Comparison of ENCODE assay signal across 25 mouse cellular contexts in genomic region chrX:6356876-6357275, GRCm38 (mm10). TPM values are rescaled to one million over a fixed set of nuclear protein-coding genes. Genes with fewer than 3 reads are reported as not detected.
DNase-seq lines count a peak whose midpoint lies in the region; TF ChIP-seq lines count a peak whose summit lies in the region.
"Had no signal": no experiment of that assay in that cellular context is flagged by ENCODE, and none has a peak within 500 bp of the region (broad histone marks: within the 10 kb centered on the region; RNA-seq: fewer than 3 reads in every experiment).

No protein-coding gene starts in this region.

- no peaks in the 10 kb centered on the region for H3K27me3 ChIP-seq in kidney, adult 2 months (replicated peaks; ENCODE audit: control insufficient read depth, insufficient read depth, low read length)
- H3K27me3 ChIP-seq: embryonic facial prominence, embryonic 12.5 days; forebrain, embryonic 12.5 days; forebrain, embryonic 15.5 days; heart, embryonic 12.5 days; heart, embryonic 15.5 days; hindbrain, embryonic 13.5 days had no signal

- peak overlapping the region; percentile 50 for H3K27ac ChIP-seq in kidney, adult 2 months (ENCODE audit: insufficient read depth, low read depth, low read length)
- H3K27ac ChIP-seq: embryonic facial prominence, embryonic 12.5 days; forebrain, embryonic 12.5 days; forebrain, embryonic 15.5 days; heart, embryonic 15.5 days; hindbrain, embryonic 10.5 days; hindbrain, embryonic 13.5 days had no signal

- H3K4me1 ChIP-seq in kidney, adult 2 months (ENCODE audit: control insufficient read depth, insufficient read depth, low read length) = 0 out of 2 replicates have a peak, but pooled peaks cover 3% of the 10 kb centered on the region
- H3K4me1 ChIP-seq: embryonic facial prominence, embryonic 12.5 days; forebrain, embryonic 12.5 days; forebrain, embryonic 15.5 days; heart, embryonic 12.5 days; heart, embryonic 15.5 days; hindbrain, embryonic 10.5 days; hindbrain, embryonic 13.5 days had no signal

- TF ChIP-seq POLR2A in kidney, adult 2 months (IDR thresholded peaks at IDR 0.05; ENCODE audit: low read depth, low read length) = no peak

- 29% methylated on average over 3 of the region's 3 CpGs for WGBS in kidney, adult 2 months

- no peak overlapping the region for H3K4me3 ChIP-seq in kidney, adult 2 months (ENCODE audit: insufficient read depth, low read depth, low read length)
- H3K4me3 ChIP-seq: embryonic facial prominence, embryonic 12.5 days; erythroblast, embryonic 14.5 days; forebrain, embryonic 12.5 days; forebrain, embryonic 15.5 days; heart, embryonic 12.5 days; heart, embryonic 15.5 days; hindbrain, embryonic 10.5 days; hindbrain, embryonic 13.5 days had no signal

- no peaks in the 10 kb centered on the region for H3K36me3 ChIP-seq in kidney, adult 2 months (ENCODE audit: control insufficient read depth, insufficient read depth, low read length)
- H3K36me3 ChIP-seq: embryonic facial prominence, embryonic 12.5 days; forebrain, embryonic 12.5 days; forebrain, embryonic 15.5 days; heart, embryonic 12.5 days; heart, embryonic 15.5 days; hindbrain, embryonic 10.5 days; hindbrain, embryonic 13.5 days had no signal

- peak; percentile 4 for DNase-seq in adrenal gland, postnatal 10 days
- DNase-seq in adrenal gland, postnatal 25 days = no peak
- DNase-seq in kidney, adult 2 months = peak; percentile 72
- no peak for DNase-seq in kidney, postnatal 4 days
- DNase-seq in kidney, postnatal 14 days = peak; percentile 16
- DNase-seq in kidney, postnatal 10 days = no peak
- peak; percentile 5 for DNase-seq in adipocyte (ENCODE audit: low spot score)
- DNase-seq: adrenal gland, postnatal 14 days; cerebellum, adult 11-12 months; cerebellum, adult 9-10 months; cerebellum, postnatal 14 days; gastrocnemius, postnatal 25 days; heart, adult 18-20 months; heart, postnatal 10 days; heart, postnatal 36 days had no signal

- no peak for TF ChIP-seq CTCF in kidney, adult 2 months (conservative IDR thresholded peaks at IDR 0.05; ENCODE audit: insufficient read depth, insufficient read length, low read depth, low read length)

RNA-seq across cellular contexts. Expression of gene Bmp15, which starts 36.4 kb away (rescaled TPM):
- total RNA-seq in adrenal gland, postnatal 10 days (2021) = under 1 TPM; 0.12 to 0.15 TPM
- 0.38 TPM in 1 of 2 replicates, not detected in the other for total RNA-seq in adrenal gland, postnatal 25 days (2021)
- polyA plus RNA-seq in kidney, adult 2 months (2012; rRNA removed) = 0.30 and 0.64 TPM in 2 replicates
- total RNA-seq: gastrocnemius, adult 8-10 months; gastrocnemius, postnatal 25 days; heart, adult 18-20 months; heart, postnatal 36 days had no signal
- polyA plus RNA-seq: activated CD4-positive, CD25-positive, alpha-beta regulatory T cell, adult 4 months; embryonic facial prominence, embryonic 12.5 days; erythroblast, embryonic 14.5 days had no signal

RNA-seq across cellular contexts. Expression of gene Shroom4, which starts 42.8 kb away (rescaled TPM):
- 10 to 100 TPM; 15.3 to 17.5 TPM for total RNA-seq in adrenal gland, postnatal 10 days (2021)
- 10.9 and 12.7 TPM in 2 replicates for total RNA-seq in adrenal gland, postnatal 25 days (2021)
- polyA plus RNA-seq in kidney, adult 2 months (2012; rRNA removed) = 15.7 and 19.6 TPM in 2 replicates
- polyA plus RNA-seq: erythroblast, embryonic 14.5 days had no signal

Comparison
In these comparisons a context has a peak if more than half of its experiments do, and no peak if none do; other contexts are left out.
1. DNase-seq: peak in adrenal gland, postnatal 10 days (single experiment), kidney, adult 2 months (single experiment), kidney, postnatal 14 days (single experiment) and adipocyte (single experiment); none in adrenal gland, postnatal 25 days (single experiment), kidney, postnatal 4 days (0 of 2) and kidney, postnatal 10 days (single experiment).